Mouse (Mus musculus): ENCODE results near the gene Hhipl2. TPM values are rescaled to one million over a fixed set of nuclear protein-coding genes. Genes with fewer than 3 reads are reported as not detected.
"Not testable (repeated sequence)": the region's sequence is repeated elsewhere in the genome, so short reads cannot be mapped to it uniquely, and the experiment has no call there.

Gene Hhipl2
- 0.02 and 0.05 TPM in 2 replicates for polyA plus RNA-seq (2012; rRNA removed)

DNA sequence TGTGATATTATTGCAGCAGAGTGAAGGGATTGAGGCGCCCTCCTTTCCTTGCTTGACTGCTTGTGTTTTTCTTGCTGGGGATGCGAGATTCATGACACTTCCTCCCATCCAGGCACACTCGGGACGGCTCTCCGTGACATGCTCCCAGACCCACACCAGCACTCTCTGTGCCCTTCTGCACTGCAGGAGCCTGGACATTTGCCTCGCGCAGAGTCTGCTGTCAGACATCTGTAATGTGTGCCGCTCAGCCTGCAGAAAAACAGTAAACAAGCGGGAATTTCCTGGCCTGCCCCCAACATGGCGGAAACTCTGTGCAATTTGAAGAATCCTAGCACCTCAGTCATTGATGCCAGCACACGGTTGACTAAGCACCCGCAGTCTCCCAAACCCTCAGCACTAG lies at the start of gene Hhipl2:
Hhipl2 (plus strand) TSS at position 343 of the 400 bp plus-strand sequence.
- WGBS, result 86% methylated on average over 12 of the region's 12 CpGs
- TF ChIP-seq CTCF (IDR thresholded peaks at IDR 0.05; ENCODE audit: extremely low read depth, insufficient read depth, insufficient read length, insufficient replicate concordance), result no peak

DNA sequence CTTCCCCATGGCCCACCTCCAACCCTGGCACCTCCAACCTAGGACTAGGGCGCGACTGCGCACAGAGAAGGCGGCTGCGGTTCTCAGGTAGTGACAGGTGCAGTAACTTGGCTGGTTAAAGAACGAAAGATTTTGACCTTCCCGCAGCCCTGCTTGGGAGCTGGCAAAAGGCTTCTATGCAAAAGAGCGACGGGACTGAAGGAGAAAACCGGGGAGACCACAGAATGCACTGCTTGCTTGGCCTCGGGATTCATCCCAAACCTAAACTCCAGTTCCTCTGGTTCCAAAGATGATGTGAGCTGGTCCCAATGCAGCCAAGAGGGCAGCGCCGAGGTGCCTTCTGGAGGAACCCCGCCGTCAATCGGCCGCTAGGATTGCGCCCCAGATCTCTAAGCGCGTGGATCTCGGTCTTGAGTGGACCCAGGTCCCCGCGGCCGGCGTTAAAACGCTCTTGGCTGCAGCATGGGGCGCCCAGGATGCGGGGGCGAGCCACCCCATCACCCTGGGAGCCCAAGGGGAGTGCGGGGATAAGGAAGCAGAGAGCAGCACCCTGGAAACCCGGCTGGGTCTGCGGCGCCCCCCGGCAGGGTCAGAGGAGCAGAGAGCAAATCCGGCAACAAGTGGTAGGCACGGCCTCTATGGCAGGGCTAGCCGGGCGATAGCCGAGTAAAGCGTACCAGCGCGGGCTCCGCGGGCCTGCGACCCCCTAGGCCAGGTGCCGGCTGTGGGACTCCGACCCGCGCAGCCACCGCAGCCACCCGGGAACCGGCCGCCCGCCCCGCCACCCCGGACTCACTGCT lies 49.2 kb upstream of the Hhipl2 start:
- Histone ChIP-seq H3K4me3 (ENCODE audit: extremely low read depth, insufficient read depth, insufficient read length) (peak overlapping the region; percentile 87), H3K36me3 (ENCODE audit: control insufficient read depth, insufficient read depth, low read length) (peaks cover 3% of the 10 kb centered on the region; the same call in 1 of the 2 replicates), H3K27ac (ENCODE audit: insufficient read depth, low read length) (no peak overlapping the region; the same call in 1 of the 2 replicates), H3K27me3 (ENCODE audit: control insufficient read depth, insufficient read depth, low read length) (no peaks in the 10 kb centered on the region), H3K4me1 (ENCODE audit: control insufficient read depth, insufficient read depth, insufficient read length) (peaks cover 6% of the 10 kb centered on the region; the same call in 1 of the 2 replicates)
- TF ChIP-seq CTCF (IDR thresholded peaks at IDR 0.05; ENCODE audit: extremely low read depth, insufficient read depth, insufficient read length, insufficient replicate concordance) (no peak), POLR2A (IDR thresholded peaks at IDR 0.05; ENCODE audit: low read depth, low read length) (no peak)
- no peak for DNase-seq (ENCODE audit: low read depth in 1 of 2, low spot score in 2 of 2)
- 7% methylated on average over 50 of the region's 56 CpGs for WGBS

More for the DNA sequence above, at the start of gene Hhipl2:
- no peak for DNase-seq (ENCODE audit: low read depth in 1 of 2, low spot score in 2 of 2)
- H3K27ac ChIP-seq (ENCODE audit: insufficient read depth, low read length), result no peak within 1 kb of the TSS
- no peaks in the 10 kb centered on the region for H3K27me3 ChIP-seq (ENCODE audit: control insufficient read depth, insufficient read depth, low read length)
- H3K4me3 ChIP-seq (ENCODE audit: extremely low read depth, insufficient read depth, insufficient read length), result no peak within 1 kb of the TSS
- no peaks in the 10 kb centered on the region for H3K36me3 ChIP-seq (ENCODE audit: control insufficient read depth, insufficient read depth, low read length)
- no peaks in the 10 kb centered on the region; the same call in 1 of the 2 replicates for H3K4me1 ChIP-seq (ENCODE audit: control insufficient read depth, insufficient read depth, insufficient read length)

DNA sequence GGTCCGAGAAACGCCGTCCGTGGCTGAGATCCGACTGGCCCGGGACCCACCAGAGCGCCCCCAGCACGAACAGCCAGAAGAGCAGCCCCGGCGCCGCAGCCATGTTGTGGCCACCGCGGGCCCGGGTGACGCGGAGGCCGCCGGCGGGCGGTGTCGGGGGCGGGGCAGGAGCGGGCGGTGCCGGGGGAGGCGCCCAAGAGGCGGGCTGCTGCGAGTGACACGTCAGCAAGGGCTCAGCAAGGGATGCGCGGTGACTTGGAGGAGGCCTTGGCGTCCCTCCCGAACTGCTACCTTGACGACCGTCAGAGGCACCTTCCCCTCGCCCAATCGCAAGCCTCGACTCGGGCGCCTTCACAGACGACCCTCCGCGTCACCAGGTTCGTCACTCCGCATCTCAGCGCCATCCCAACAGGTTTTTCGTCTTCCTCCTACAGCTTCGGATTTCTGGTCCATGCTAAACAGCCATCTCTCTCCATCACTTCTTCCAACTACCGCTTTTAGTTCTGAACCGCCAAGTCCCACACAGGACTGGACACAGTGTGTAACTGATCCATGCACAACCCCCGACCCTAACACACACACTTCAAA lies 48.5 kb upstream of the Hhipl2 start, which contains the start of gene Mia3:
Mia3 (minus strand) TSS at position 127 of the 588 bp plus-strand sequence.
- peak; percentile 82 to 92 for DNase-seq (ENCODE audit: low read depth in 1 of 2, low spot score in 2 of 2)
- Histone ChIP-seq H3K36me3 (ENCODE audit: control insufficient read depth, insufficient read depth, low read length) (no peaks in the 10 kb centered on the region; the same call in 1 of the 2 replicates), H3K4me3 (ENCODE audit: extremely low read depth, insufficient read depth, insufficient read length) (peak within 1 kb of the TSS; percentile 87), H3K27me3 (ENCODE audit: control insufficient read depth, insufficient read depth, low read length) (no peaks in the 10 kb centered on the region), H3K4me1 (ENCODE audit: control insufficient read depth, insufficient read depth, insufficient read length) (peaks cover 6% of the 10 kb centered on the region; the same call in 1 of the 2 replicates), H3K27ac (ENCODE audit: insufficient read depth, low read length) (peak within 1 kb of the TSS; percentile 10)
- 1% methylated on average over 51 of the region's 51 CpGs for WGBS
- peak; percentile 80 for TF ChIP-seq POLR2A (IDR thresholded peaks at IDR 0.05; ENCODE audit: low read depth, low read length)
- no peak for TF ChIP-seq CTCF (IDR thresholded peaks at IDR 0.05; ENCODE audit: extremely low read depth, insufficient read depth, insufficient read length, insufficient replicate concordance)

DNA sequence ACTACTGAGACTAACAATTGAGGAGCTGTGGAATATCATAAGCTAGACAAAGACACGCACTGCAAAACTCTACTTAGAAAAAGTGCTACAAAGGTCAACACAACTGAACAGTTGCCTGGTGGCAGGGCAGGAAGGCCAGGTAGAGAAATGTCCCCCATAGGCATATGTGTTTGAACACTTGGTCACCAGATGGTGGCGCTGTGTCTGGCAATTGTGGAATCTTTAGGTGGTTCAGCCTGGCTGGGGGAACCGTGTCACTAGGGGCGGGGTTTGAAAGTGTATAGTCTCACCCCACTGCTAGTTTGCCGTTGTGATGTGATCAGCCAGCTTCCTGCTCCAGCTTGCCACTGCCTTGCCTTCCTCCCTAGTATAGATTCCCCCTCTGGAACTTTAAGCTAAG lies 43.3 kb upstream of the Hhipl2 start:
- H3K27me3 ChIP-seq (ENCODE audit: control insufficient read depth, insufficient read depth, low read length), result no peaks in the 10 kb centered on the region
- no peak overlapping the region for H3K4me3 ChIP-seq (ENCODE audit: extremely low read depth, insufficient read depth, insufficient read length)
- H3K36me3 ChIP-seq (ENCODE audit: control insufficient read depth, insufficient read depth, low read length), result no peaks in the 10 kb centered on the region
- peaks cover 3% of the 10 kb centered on the region; the same call in 1 of the 2 replicates for H3K4me1 ChIP-seq (ENCODE audit: control insufficient read depth, insufficient read depth, insufficient read length)
- 86% methylated on average over 5 of the region's 5 CpGs for WGBS
- no peak for DNase-seq (ENCODE audit: low read depth in 1 of 2, low spot score in 2 of 2)
- TF ChIP-seq POLR2A (IDR thresholded peaks at IDR 0.05; ENCODE audit: low read depth, low read length) (no peak), CTCF (IDR thresholded peaks at IDR 0.05; ENCODE audit: extremely low read depth, insufficient read depth, insufficient read length, insufficient replicate concordance) (no peak)
- no peak overlapping the region for H3K27ac ChIP-seq (ENCODE audit: insufficient read depth, low read length)

DNA sequence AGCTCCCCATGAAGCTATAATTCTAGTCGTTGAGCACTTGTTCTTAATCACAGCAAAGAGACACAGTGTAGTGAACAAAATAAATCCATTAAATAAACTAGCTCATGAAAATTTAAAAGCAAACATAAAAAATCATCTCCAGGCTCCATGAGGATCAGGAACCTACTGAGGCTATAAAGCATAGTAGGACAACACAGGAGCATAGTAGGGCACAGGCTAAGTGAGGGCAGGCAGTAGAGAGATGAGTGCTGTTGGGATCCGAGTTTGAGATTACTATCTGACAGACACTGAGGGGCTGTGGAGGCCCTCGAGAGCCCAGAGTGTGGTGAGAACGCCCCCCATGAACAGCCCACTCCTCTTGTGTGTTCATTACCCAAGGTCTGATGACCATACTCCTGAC lies 41.0 kb upstream of the Hhipl2 start:
- no peaks in the 10 kb centered on the region; the same call in 1 of the 2 replicates for H3K27me3 ChIP-seq (ENCODE audit: control insufficient read depth, insufficient read depth, low read length)
- WGBS, result 76% methylated on average over 4 of the region's 4 CpGs
- H3K4me1 ChIP-seq (ENCODE audit: control insufficient read depth, insufficient read depth, insufficient read length), result no peaks in the 10 kb centered on the region
- no peak overlapping the region for H3K4me3 ChIP-seq (ENCODE audit: extremely low read depth, insufficient read depth, insufficient read length)
- no peak overlapping the region for H3K27ac ChIP-seq (ENCODE audit: insufficient read depth, low read length)
- no peaks in the 10 kb centered on the region for H3K36me3 ChIP-seq (ENCODE audit: control insufficient read depth, insufficient read depth, low read length)
- DNase-seq (ENCODE audit: low read depth in 1 of 2, low spot score in 2 of 2), result no peak
- no peak for TF ChIP-seq POLR2A (IDR thresholded peaks at IDR 0.05; ENCODE audit: low read depth, low read length)

DNA sequence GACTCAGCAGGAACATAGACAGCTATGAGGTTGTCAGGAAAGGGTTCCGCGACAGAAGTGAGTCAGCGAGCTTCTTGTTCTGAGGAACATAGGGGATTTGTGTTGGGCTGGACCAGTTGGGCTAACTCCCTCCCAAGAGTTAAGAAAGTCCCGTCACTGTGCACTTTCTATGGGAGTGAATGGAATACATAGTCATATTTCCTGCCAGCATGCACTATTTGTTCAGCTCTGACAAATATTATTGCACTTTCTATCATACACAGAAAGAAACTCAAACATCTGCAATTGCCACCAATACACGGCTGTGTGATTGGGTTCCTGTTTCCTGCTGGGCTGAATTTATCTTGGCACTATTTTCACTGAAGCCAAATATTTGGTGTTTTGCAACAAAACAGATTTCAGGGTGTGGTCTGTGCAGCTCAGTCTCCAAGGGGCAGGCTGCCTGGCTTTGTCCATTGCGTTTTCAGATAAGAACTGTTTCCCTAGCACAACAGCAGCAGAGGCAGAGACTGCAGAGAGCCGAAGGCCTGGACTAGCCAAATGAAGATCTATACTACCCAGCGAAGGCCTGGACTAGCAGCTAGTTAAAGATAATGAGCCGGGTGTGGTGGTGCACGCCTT lies 39.6 kb upstream of the Hhipl2 start:
- no peak for TF ChIP-seq POLR2A (IDR thresholded peaks at IDR 0.05; ENCODE audit: low read depth, low read length)
- TF ChIP-seq CTCF (IDR thresholded peaks at IDR 0.05; ENCODE audit: extremely low read depth, insufficient read depth, insufficient read length, insufficient replicate concordance), result no peak
- Histone ChIP-seq H3K27me3 (ENCODE audit: control insufficient read depth, insufficient read depth, low read length) (no peaks in the 10 kb centered on the region; the same call in 1 of the 2 replicates), H3K27ac (ENCODE audit: insufficient read depth, low read length) (no peak overlapping the region), H3K36me3 (ENCODE audit: control insufficient read depth, insufficient read depth, low read length) (no peaks in the 10 kb centered on the region), H3K4me3 (ENCODE audit: extremely low read depth, insufficient read depth, insufficient read length) (no peak overlapping the region), H3K4me1 (ENCODE audit: control insufficient read depth, insufficient read depth, insufficient read length) (no peaks in the 10 kb centered on the region)
- 78% methylated on average over 10 of the region's 10 CpGs for WGBS
- no peak for DNase-seq (ENCODE audit: low read depth in 1 of 2, low spot score in 2 of 2)

DNA sequence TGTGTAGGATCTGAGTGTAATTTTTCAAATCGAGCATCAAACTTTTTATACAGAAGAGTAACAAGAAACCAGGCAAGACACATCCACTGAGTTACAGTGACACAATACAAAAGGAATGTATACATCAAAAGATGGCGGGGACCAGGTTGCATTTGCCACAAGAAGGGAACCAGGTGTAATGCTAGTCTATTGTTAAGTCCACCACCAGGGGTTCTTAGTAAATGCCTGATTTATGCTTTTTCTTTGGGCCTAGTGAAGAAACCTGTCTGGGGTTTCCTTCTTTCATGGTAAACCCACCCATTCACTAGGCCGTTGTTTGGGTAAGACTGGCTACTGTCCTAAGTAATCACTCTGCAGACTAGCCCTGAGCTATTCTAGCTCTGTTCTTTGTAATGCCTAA lies 38.6 kb upstream of the Hhipl2 start:
- H3K36me3 ChIP-seq (ENCODE audit: control insufficient read depth, insufficient read depth, low read length); H3K4me1 ChIP-seq (ENCODE audit: control insufficient read depth, insufficient read depth, insufficient read length); H3K4me3 ChIP-seq (ENCODE audit: extremely low read depth, insufficient read depth, insufficient read length); H3K27me3 ChIP-seq (ENCODE audit: control insufficient read depth, insufficient read depth, low read length); H3K27ac ChIP-seq (ENCODE audit: insufficient read depth, low read length); DNase-seq (ENCODE audit: low read depth in 1 of 2, low spot score in 2 of 2): not testable (repeated sequence)
- WGBS, result 95% methylated on average over 3 of the region's 3 CpGs
